Mouse (Mus musculus): ENCODE results near the gene Hist2h3b. TPM values are rescaled to one million over a fixed set of nuclear protein-coding genes. Genes with fewer than 3 reads are reported as not detected.

Hist2h3b gene
- total and polyA plus RNA-seq, 3 experiments, result 38.0 to 65.4 (median 50.8) TPM

DNA sequence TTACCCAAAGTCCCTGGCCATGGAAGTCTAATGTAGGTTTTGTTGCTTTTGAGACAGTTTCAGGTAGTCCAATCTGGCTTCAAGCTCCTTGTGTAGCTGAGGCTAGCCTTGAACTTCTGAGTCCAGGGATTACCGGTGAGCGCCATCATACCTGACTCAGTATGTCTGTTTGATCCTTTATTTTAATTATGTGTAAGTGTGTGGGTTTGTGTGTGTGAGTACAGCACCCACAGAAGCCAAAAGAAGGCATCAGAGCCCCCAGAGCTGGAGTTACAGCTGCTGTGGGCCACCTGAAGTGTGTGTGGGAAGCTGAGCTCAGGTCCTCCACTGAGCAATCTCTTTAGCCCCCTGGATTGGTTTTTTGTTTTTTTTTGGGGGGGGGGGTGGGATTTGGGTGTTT lies 31.1 kb downstream of the Hist2h3b start:
- no peak for DNase-seq

DNA sequence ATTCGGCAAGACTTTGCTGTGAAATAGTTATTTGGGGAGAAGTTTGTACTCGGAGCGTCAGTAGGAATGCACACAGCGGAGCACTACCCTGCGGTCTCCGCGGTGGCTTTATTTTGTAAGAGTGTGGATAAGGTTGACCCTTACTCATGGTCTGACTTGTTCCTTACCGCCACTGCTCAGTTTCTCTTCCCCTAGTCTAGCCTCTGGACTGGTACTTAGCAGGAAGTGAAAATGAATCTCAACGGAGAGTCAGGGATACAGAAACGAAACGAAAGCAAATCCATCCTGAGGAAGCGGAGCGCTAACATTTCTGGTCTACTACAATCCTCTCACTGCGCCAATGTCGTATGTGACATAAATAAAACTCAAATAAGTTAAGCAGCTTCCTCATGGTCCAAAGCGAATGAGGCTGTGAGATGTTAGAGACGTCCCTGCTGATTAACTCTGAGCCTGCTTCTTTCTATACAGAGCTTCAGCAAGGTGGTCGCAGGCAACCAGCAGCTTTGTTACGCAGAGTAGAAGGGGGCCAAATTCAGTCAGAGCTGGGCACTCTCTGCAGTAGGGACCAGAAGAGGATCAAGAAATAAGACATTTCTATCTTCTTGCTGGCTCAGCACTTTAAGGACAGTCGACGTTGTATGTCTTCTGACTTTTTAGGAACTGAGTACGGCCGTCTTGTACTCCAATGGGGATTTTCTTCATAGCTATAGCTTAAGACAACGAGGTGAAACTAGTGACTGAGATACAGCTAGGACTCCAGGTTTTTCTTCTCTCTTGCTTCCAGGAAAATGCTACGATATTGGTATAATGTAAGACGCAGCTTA lies 32.5 kb downstream of the Hist2h3b start:
- DNase-seq, result peak; percentile 27

DNA sequence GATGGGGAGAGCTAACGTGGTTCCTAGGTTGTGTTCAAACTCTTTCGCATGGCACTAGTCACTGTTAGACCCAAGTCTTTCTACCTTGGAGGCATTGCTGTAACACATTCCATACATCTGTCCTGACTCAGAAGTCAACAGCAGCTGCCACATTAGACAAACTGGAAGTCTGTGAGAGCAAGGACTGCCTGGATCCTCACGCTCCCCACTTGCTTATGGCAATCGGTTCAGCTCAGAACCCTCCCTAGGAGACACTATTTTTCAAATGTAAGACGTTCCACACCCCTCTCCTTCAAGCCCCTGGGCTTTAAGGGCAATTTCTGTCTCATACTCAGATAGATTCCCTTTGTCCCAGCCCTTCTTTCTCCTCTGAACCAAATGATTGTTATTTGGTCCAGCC lies 33.6 kb downstream of the Hist2h3b start:
- DNase-seq, result no peak

DNA sequence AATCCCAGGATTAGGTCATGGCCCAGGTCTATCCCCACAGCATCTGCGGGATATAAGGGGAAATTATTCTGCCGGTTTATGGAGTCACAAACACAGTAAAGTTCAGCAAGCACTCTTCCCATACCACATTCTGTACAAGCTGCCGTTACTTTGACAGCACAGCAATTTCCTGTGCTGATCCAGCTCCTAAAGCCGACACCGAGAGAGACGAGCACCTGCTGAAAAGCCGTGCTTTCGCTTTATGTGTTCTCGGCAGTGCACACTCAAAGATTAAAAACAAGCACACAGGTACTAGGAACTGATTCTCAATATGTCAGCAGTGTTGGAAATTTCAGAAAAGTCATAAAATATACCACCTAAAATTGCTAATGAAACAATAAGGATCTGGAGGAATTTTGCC lies 38.1 kb downstream of the Hist2h3b start:
- no peak for DNase-seq

DNA sequence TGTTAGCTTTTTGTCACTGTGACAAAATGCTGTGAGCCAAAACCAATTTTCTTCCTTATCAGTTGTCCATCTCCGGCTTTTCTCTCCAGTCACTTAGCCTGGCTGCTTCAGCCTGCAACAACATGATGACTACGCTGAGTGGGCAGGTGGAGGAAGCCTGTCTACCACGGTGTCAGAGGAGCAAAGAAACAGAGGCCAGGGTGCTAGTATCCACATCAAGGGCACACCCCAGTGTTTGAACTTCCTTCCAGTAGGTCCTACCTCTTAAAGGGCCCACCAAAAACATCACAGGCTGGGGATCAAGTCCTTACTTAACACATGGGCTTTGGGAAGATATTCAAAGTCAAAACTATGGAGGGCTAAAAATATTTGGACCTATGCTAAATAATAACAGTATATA lies 41.0 kb downstream of the Hist2h3b start:
- DNase-seq, result no peak

DNA sequence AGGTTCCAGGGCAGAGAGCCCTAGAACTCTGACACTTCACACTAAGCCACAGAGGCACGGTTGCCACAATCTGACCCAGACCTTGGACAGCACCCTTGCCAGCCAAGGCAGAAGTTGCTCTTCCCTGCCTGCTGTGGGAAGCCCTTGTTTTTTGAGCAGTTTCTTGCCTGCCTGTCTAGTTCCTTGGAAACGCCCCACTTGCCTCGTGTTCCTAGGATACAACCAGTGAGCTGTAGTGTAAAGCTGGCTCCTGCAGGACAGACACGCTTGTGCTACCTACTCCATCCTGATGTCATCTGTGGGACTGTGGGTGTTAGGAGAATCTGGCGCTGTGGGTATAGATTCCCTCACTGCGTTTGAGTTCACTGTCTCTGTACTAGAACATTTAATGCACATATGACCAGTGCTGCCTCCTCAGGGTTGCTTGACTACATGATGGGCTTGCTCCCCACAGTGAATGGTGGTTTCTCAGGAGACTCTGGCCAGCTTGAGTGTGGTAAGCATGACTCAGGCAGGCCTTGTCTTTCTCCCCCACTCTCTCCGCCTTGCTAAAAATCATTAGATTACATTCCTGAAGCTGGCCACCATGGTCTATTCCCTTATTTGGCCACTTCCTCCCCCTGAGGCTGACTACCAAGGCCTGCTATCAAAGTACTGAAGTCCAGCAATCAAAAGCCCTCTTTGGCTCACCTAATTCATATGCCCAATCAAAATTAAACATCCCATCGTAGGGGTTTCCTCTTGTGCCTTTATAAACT lies 44.1 kb downstream of the Hist2h3b start:
- no peak for DNase-seq

Small RNA genes within 50 kb of the gene (microRNA-seq; reads per million reads assigned to microRNA genes)
- gene Gm44492 (0 reads per million in 2 experiments), gene Gm47311 (0 reads per million in 2 experiments), gene Gm47313 (0 reads per million in 2 experiments)

Other genes with a start within 250 kb of the Hist2h3b start
- 10 to 100 TPM; 38.3 to 39.4 TPM for gene Vps45, start 210.2 kb upstream of the Hist2h3b start, total RNA-seq (2021)
- gene Vps45, start 210.2 kb upstream of the Hist2h3b start, polyA plus RNA-seq (2012; rRNA removed), result 2.6 and 3.0 TPM in 2 replicates
- 10 to 100 TPM; 25.0 to 38.2 TPM for gene Otud7b, start 164.1 kb upstream of the Hist2h3b start, total RNA-seq (2021)
- gene Otud7b, start 164.1 kb upstream of the Hist2h3b start, polyA plus RNA-seq (2012; rRNA removed), result 16.3 and 19.7 TPM in 2 replicates
- gene Mtmr11, start 106.7 kb upstream of the Hist2h3b start, total RNA-seq (2021), result 10 to 100 TPM; 27.4 to 34.6 TPM
- gene Mtmr11, start 106.7 kb upstream of the Hist2h3b start, polyA plus RNA-seq (2012; rRNA removed), result 15.0 and 20.5 TPM in 2 replicates
- 10 to 100 TPM; 49.4 to 55.2 TPM for gene Sf3b4, start 96.3 kb upstream of the Hist2h3b start, total RNA-seq (2021)
- 169 and 183 TPM in 2 replicates for gene Sf3b4, start 96.3 kb upstream of the Hist2h3b start, polyA plus RNA-seq (2012; rRNA removed)
- 10 to 100 TPM in 1 of 2 experiments, 1 to 10 TPM in 1; 5.7 to 14.1 TPM for gene Sv2a, start 87.5 kb upstream of the Hist2h3b start, total RNA-seq (2021)
- gene Sv2a, start 87.5 kb upstream of the Hist2h3b start, polyA plus RNA-seq (2012; rRNA removed), result 3.3 and 3.6 TPM in 2 replicates
- gene Bola1, start 48.9 kb upstream of the Hist2h3b start, total RNA-seq (2021), result 10 to 100 TPM; 29.6 to 38.9 TPM
- 95.5 and 96.5 TPM in 2 replicates for gene Bola1, start 48.9 kb upstream of the Hist2h3b start, polyA plus RNA-seq (2012; rRNA removed)
- 1 to 10 TPM; 3.1 to 8.3 TPM for gene Hist2h2ab, start 48.8 kb upstream of the Hist2h3b start, total RNA-seq (2021)
- 0.93 and 4.7 TPM in 2 replicates for gene Hist2h2ab, start 48.8 kb upstream of the Hist2h3b start, polyA plus RNA-seq (2012; rRNA removed)
- gene Hist2h2ac, start 47.8 kb upstream of the Hist2h3b start, total RNA-seq (2021), result 10 to 100 TPM; 41.3 to 58.9 TPM
- 5.1 TPM in 2 replicates for gene Hist2h2ac, start 47.8 kb upstream of the Hist2h3b start, polyA plus RNA-seq (2012; rRNA removed)
- 10 to 100 TPM; 15.6 to 23.5 TPM for gene Hist2h2be, start 47.5 kb upstream of the Hist2h3b start, total RNA-seq (2021)
- 6.1 and 6.4 TPM in 2 replicates for gene Hist2h2be, start 47.5 kb upstream of the Hist2h3b start, polyA plus RNA-seq (2012; rRNA removed)
- gene Hist2h3c2, start 29.5 kb upstream of the Hist2h3b start, total RNA-seq (2021), result 10 to 100 TPM; 21.8 to 28.5 TPM
- 59.6 and 80.3 TPM in 2 replicates for gene Hist2h3c2, start 29.5 kb upstream of the Hist2h3b start, polyA plus RNA-seq (2012; rRNA removed)
- gene Hist2h2aa2, start 28.4 kb upstream of the Hist2h3b start, total RNA-seq (2021), result 100 to 1,000 TPM; 493 to 563 TPM
- 686 and 751 TPM in 2 replicates for gene Hist2h2aa2, start 28.4 kb upstream of the Hist2h3b start, polyA plus RNA-seq (2012; rRNA removed)
- gene Hist2h2aa1, start 23.2 kb upstream of the Hist2h3b start, total RNA-seq (2021), result 10 to 100 TPM in 1 of 2 experiments, not detected in 1; 21.4 TPM
- gene Hist2h2aa1, start 23.2 kb upstream of the Hist2h3b start, polyA plus RNA-seq (2012; rRNA removed), result 503 and 643 TPM in 2 replicates
- 1 to 10 TPM in 1 of 2 experiments, not detected in 1; 2.0 TPM for gene Hist2h3c1, start 22.0 kb upstream of the Hist2h3b start, total RNA-seq (2021)
- gene Hist2h3c1, start 22.0 kb upstream of the Hist2h3b start, polyA plus RNA-seq (2012; rRNA removed), result not detected in 2 replicates
- gene Hist2h4, start 5.3 kb upstream of the Hist2h3b start, total RNA-seq (2021), result 10 to 100 TPM; 15.2 to 26.7 TPM
- gene Hist2h4, start 5.3 kb upstream of the Hist2h3b start, polyA plus RNA-seq (2012; rRNA removed), result 2.7 and 2.8 TPM in 2 replicates
- 10 to 100 TPM; 61.7 to 85.5 TPM for gene Hist2h2bb, start 1.1 kb downstream of the Hist2h3b start, total RNA-seq (2021)
- 0.93 TPM in 1 of 2 replicates, not detected in the other for gene Hist2h2bb, start 1.1 kb downstream of the Hist2h3b start, polyA plus RNA-seq (2012; rRNA removed)
- 1 to 10 TPM; 1.9 to 2.1 TPM for gene Fcgr1, start 25.3 kb downstream of the Hist2h3b start, total RNA-seq (2021)
- 2.2 and 2.3 TPM in 2 replicates for gene Fcgr1, start 25.3 kb downstream of the Hist2h3b start, polyA plus RNA-seq (2012; rRNA removed)
- gene BC107364, start 183.7 kb downstream of the Hist2h3b start, total RNA-seq (2021), result not detected
- not detected in 2 replicates for gene BC107364, start 183.7 kb downstream of the Hist2h3b start, polyA plus RNA-seq (2012; rRNA removed)

Measured in adrenal gland, adult 2 months (tissue).